Mouse (Mus musculus) cortical plate, adult 2 months (tissue): ENCODE measurements around the gene Ppm1d.

Experiments used
- CTCF ChIP-seq: fragments of 200-500 bp; IDR thresholded peaks from 2 replicates; pipeline ENCODE4 v1.5.1; 2011; ENCODE audit warnings: mild to moderate bottlenecking, control low read depth, low read length; ENCODE audit not compliant: insufficient read depth; ENCODE audit errors: extremely low read depth
- POLR2A ChIP-seq: fragments of 200-500 bp; IDR thresholded peaks from 2 replicates; pipeline ENCODE4 v1.6.1; 2011; ENCODE audit warnings: mild to moderate bottlenecking, low read length, control low read depth; ENCODE audit not compliant: insufficient read depth; ENCODE audit errors: extremely low read depth

- TF ChIP-seq POLR2A, result no peak
- no peak for TF ChIP-seq CTCF
Observed at GRCm38 (mm10) chr11:85306577-85307260, 4.3 kb upstream of the Ppm1d start.
